Mouse (Mus musculus): ENCODE data around the gene Dpy19l3.

The Dpy19l3 gene

DNA sequence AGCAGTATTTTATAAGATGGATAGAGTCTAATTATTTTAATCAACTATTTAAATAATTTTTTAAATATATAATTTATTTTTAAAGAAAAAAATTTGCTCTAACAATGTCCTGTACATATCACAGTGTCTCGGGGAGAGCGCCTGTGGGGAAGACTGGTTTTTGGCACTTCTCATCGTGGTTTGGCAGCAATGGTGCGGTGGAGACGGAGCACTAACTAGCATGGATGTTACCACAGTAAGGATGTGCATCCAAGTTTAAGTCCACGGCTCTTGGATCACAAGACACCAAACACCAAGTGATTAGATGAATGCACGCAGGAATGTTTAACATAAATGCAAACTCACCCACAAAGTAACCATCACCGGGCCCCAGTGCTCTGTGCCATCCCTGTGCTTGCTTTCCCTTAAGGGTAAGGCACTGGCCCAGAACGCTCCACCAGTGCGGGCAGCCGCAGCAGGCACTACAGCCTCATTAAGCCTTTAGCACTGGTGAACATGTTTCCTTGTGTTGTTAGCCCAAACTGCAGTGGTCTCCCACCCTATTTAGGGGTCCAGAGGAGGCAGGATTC lies 65.4 kb downstream of the Dpy19l3 start:
- no peak for DNase-seq (ENCODE audit: low spot score in 2 of 2)

DNA sequence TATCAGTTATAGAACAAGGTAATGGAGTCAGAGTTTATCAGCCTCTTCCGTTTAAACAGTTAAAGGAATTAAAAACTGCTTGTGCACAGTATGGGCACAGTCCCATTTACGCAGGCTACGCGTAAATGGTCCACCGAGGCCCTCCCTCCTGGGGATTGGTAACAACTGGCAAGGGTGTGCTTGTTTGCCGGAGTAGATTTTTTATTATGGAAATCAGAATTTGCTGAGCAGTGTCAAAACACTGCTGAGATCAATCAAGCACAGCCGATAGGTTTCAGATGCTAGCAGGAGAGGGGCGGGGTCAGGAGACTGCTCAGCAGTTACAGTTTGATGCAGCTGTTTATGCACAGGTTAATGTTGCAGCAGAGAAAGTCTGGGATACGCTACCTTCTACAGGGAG lies 66.0 kb downstream of the Dpy19l3 start:
- DNase-seq (ENCODE audit: low spot score in 2 of 2) = no peak

DNA sequence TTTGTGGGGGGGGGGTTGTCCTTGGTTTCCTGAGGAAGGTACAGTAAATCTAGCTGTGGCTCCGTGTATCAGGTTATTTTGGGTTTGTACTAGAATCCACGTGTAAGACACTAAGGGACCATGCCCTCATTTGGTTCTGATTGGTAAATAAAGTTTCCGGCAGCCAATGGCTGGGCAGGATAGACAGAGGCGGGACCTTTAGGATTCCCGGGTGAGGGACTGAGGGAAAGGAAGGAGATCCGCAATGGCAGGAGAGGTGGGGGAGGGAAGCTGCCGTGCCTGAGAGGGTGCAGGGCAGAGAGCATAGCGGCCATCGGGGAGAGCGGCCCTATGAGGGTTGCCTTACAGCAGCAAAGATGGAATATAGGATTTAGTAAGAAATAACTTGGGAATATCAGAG lies 67.0 kb downstream of the Dpy19l3 start:
- no peak for DNase-seq (ENCODE audit: low spot score in 2 of 2)

DNA sequence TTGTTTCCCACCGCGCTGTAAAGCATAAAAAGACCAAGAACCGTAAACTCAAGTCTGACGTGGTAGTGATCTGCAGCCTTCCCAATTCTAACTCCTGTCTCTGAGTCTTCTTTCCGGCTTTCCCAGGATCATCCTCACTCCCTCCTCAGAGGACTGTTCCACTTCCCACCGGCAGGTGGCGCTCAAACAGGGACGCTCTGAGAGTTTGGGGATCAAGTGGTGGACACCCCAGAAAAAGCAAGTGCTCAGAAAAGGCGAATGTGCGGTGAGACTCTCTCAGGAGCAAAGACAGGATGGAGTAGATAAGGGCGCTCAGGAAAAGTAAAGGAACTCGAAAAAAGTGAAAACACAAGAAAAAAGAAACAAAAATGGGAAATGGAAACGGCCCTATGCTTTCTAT lies 67.5 kb downstream of the Dpy19l3 start:
- DNase-seq (ENCODE audit: low spot score in 2 of 2) = peak; percentile 56 to 70

DNA sequence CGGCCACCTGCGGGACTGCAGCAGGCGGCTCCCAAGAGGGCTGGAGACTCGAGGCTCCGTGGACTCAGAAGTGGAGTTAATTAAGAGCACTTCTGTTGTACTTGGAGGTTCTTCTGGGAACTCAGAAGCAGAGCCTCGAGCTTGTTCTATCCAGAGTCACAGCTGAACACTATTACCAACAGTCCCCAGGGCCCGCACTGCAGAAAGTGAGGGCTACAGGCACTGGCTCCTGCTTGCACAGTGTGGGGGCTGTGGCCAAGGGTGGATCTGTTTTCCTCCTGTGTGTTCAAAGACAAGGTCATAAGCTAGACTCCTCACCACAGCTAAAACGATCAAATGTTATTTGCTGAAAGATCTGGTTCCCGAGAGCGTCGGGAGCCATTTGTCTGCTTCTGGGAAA lies 68.0 kb downstream of the Dpy19l3 start:
- DNase-seq (ENCODE audit: low spot score in 2 of 2) = no peak

DNA sequence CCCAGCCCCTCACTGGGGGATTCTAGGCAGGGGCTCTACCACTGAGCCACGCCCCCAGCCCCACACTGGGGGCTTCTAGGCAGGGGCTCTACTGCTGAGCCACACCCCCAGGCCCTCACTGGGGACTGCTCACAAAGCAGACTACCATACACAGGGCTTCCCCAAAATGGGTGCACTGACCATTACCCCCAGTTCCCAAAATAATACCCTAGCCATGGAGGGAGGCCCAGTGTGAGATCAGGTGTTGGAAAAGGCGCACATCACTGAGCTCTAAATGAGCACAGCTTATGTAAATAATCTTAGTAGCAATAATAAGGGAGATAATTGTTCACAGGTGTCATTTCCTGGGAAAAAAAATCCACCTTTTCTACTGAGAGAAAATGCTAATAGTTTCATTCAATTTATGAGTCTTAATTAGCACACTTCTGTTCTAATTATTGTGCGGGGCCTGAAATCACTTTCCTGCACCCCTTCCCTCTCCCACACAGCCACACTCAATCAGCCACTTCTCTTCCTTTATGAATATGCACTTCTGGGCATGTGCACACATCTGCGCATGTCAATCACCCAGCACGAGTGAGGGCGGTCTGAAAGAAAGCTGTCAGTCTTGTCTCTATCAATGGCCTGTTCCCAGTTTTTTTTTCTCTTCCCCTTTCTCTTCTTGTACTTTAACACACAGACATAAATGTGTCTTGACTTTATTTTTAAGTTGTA lies 70.7 kb downstream of the Dpy19l3 start:
- no peak for DNase-seq (ENCODE audit: low spot score in 2 of 2)

DNA sequence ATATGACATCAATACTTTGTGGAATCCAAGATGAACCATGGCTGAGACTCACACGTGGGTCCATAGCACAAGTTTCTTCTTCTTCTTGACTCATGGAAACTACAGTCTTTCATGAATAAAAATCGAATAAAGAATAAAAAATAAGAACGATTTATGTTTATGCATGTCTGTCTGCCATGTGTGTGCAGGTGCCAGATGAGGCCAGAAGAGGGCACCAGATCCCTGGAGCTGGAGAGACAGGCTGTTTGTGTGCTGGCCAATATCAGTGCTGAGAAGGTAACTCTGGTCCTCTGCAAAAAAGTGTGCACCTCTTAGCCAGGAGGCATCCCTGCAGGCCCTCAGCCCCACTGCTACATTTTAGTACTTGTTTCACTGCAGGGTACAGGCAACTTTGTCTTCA lies 72.7 kb downstream of the Dpy19l3 start:
- DNase-seq (ENCODE audit: low spot score in 2 of 2) = no peak

DNA sequence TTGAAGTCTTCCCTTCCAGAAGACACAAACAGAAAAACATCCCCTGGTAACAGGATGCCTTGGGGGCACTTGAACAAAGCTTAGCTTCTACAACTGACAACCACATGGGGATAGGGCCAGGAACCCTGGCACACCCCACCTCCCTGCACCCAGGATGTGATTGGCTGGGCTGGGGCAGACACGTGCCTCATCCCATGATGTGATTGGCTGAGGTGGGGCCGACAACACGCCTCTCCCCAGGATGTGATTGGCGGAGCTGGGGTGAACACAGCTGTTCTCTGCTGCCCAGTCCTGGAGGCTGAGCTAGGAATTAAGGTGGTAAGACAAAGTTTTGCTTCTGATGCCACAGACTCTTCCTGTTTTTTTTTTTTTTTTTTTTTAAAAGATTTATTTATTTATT lies 75.3 kb downstream of the Dpy19l3 start:
- no peak for DNase-seq (ENCODE audit: low spot score in 2 of 2)

DNA sequence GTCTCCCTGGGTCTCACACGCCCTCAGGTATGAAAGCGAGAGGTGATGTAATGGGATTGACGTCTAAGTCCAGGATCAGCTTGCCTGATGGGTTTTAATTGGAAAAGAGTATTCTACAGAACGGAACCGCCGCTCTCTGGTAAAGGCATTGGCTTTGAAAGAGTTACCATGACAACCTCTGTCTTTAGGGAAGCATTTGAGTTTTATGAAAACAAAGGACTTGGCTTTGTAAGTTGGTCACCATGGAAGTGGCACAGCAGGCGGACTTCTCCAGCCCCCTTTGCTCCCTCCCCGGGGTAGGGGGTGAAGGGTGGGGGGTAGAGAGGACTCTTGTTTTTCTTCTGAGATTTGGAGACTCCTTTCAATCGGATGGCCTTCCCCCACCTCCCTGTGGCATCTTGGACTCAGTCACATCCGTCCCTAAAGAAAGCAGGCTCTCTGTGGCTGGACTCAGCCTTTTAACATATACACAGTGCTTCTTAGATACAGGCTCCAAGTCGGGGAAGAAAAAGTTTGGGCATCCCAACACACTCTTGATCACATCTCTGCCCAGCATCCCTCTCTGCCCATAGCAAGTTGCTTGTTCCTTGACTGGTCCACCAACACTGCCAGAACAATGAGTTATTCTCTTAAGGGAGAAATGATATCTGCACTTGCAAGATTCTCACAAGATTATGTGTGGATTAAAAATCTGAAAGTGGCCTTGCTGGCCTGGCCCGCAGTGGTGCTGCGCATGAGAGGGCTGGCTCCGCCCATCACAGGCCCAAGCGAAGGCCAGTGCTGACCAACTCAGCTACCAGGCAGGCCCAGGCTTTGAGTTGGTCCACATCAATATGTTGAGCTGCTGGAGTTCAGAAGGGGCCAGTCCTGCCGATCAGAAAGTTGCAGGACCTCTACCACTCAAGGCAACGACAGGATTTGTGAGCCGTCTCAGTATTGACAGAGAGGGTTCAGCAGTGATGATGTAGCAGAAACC lies 85.9 kb downstream of the Dpy19l3 start:
- no peak for DNase-seq (ENCODE audit: low spot score in 2 of 2)

DNA sequence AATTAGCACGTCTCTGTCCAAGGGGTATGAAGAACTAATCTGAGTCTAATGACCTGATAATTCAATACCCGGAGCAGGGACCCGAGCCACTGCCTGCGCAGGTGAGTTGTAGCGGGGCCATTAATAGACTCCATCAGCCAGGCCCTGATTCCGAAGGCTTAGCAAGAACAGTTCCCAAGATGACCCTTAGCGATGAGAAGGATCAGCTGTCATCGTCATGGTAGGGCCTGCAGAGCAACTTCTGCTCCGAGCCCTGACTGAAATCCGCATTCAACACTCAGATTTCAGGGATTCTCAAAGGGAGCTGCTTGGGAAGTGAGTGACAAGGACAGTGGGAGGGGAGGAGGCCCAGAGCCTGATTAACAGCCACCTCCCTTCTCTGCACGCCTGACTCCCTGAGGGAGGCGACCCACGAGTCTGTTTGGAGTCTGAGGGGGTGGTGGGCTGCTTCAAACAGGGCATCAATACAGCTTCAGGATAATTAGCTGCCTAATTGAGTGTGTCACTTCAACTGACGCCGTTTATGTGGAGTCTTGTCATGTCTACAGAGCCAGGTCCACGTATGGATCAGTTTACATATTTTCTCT lies 90.4 kb downstream of the Dpy19l3 start:
- no peak for DNase-seq (ENCODE audit: low spot score in 2 of 2)

DNA sequence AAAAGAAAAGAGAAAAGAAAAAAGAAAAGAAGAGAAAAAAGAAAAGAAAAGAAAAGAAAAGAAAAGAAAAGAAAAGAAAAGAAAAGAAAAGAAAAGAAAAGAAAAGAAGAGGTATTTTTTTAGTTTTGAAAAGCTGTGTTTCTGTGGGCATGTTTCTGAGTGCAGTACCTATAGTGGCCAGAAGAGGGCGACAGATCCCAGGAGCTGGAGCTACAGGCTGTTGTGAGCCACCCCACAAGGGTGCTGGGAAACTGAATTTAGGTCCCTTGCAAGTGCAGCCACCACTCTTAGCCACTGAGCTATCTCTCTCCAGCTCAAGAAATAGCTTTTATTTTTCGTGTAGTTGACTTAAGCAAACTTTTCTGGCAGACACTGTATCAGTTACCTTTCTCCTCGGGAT lies 95.1 kb downstream of the Dpy19l3 start:
- no peak for DNase-seq (ENCODE audit: low spot score in 2 of 2)

DNA sequence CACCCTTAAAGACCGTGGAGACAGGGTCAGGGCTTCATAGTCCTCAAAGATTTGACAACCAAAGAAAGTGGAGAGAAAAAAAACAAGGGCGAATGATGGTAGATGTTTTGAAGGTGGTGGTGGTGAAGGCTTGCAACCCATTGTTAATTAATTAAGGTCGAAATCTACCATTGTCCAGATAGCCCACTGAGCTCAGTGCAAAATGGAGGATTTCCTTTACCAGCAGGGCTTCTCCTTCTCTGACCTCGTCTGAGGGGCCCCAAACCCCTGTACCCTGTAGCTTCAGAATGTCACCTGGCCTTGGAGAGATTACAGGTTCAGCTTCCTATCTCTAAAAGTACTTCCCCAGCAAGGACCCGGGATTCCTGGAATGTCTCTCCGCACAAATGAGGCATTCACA lies 96.4 kb downstream of the Dpy19l3 start:
- no peak for DNase-seq (ENCODE audit: low spot score in 2 of 2)

DNA sequence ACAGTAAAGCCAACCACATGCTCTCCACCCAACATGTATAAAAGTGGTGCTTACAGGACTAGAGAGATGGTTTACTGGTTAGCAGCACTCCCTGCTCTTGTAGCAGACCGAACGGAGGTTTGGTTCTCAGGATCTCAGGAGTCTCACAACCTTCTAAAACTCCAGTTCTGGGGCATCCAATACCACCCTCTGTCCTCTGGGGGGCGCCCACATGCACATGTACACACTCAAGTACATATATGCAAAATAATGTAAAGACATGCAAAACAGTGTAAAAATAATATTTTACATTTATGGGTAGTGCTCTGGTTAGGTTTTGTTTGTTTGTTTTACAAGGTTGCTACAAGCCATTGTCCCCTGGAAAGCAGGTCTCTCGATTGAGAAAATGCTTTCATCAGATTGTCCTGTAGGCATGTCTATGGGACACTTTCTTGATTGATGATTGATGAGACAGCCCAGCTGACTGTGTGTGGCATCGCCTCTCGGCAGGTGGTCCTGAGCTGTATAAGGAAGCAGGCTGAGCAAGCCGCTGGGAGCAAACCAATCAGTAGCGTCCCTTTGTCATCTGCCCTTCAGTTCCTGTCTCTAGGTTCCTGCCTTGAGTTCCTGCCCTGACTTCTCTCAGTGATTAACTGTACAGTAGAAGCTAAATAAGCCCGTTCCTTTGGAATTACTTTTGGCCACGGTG lies 102.5 kb downstream of the Dpy19l3 start:
- DNase-seq (ENCODE audit: low spot score in 2 of 2) = no peak

DNA sequence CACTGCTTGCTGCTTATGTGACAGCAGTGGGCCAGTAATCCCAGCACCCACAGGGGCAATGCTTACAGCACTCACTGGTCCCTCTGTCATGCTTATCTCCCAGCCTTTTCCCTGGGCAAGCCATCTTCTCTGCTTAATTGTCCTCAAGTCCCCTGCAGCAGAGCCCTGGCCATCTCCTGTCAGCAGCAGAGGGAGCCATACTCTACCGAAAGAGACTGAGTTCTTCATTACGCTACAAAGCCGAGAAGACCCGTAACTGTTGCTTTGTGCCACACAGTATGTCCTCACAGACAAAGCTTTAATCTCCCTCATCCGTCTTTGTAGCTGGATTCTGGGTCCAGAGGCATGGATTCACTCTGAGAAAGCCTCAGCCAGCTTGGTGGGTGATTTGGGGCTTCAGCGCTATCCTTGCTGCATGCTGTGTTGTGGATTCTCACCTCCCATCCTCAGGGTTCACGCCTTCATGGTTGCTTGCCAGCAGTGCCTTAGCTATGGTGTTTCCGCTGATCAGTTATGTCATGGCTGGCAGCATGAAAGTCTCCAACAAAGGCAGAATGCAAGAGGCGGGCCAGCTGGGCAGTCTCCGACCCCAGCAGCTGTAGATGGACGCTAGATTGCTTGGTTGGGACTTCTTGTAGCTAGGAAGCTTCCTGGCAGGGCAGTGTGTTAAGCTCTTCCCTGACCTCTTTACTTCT lies 103.4 kb downstream of the Dpy19l3 start:
- peak; percentile 71 for DNase-seq (ENCODE audit: low spot score in 2 of 2)

DNA sequence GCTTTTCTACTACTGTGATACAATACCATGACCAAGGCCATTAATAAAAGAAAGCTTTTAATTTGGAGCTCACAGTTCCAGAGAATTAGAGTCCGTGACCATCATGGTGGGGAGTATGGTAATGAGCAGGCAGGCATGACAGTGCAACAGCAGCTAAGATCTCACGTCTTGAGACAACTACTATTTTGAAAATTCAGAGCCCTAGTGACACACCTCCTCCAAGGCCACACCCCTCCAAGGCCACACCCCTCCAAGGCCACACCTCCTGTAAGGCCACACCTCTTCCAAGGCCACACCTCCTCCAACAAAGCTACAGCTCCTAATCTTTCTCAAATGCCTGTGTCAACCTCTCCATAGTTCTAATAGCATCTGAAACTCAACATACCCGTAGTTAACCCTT lies 105.2 kb downstream of the Dpy19l3 start:
- no peak for DNase-seq (ENCODE audit: low spot score in 2 of 2)

DNA sequence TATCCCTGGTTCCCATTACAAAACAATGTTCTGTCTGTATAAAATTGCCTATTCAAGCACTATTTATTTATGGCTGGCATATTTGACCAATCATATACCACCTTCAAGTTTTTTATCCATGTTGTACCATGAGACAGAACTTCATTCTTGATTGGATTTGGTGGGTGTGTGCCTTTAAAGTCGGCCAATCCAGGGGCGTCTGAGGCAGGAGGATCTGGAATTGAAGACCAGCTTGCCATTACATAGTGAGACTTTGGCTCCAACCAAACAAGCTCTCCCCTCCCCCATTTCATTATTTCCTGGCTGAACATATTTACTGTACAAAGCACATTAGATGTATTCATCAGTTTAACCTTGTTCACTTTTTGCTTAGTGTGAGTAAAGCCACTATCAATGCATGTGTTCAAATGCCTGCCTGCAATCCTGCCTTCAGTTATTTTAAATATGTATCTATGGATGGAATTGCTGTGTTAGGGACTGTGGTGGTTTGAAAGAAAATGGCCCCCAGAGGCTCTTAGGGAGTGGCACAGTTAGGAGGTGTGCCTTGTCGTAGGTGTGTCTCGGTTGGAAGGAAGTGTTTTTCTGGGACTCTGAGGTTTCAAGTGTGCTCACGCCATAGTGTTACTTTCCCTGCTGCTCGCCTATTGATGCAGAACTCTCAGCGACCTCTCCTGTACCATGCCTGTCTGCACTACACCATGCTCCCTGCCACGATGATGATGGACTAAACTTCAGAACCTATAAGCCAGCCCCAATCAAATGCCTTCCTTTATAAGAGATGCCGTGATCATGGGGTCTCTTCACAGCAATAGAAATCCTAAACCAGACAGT lies 105.8 kb downstream of the Dpy19l3 start:
- no peak for DNase-seq (ENCODE audit: low spot score in 2 of 2)

DNA sequence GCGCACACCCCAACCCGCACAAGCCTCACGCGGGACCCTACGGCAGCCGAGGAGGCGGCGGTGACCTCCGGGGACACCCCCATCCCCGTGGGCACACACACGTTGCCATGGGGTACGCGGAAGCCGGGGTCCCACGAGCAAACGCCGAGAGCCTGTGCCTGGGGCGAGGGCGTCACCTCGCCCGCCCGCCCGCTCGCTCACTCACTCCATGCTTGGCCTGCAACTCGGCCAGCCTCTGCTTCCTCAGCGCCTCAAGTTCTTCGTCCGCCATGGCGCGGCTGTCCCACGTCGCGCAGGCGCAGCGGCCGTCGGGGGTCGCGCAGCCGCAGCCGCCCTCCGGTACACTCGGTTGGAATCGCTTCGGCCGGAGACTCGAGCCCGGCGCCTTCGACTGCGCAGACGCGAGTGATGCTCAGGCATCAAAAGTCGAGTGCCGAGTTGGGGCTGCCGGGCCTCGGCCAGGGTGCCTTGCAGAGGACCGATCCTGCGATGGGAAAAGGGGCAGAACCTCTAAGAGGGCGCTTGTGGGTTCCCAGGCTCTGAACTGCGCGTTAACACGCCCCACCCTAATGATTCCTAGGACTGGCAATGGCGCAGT lies 107.1 kb downstream of the Dpy19l3 start, which contains the start of gene Pdcd5:
Pdcd5 (minus strand) TSS at position 421 of the 598 bp plus-strand sequence.
- peak; percentile 98 to 99 for DNase-seq (ENCODE audit: low spot score in 2 of 2)

DNA sequence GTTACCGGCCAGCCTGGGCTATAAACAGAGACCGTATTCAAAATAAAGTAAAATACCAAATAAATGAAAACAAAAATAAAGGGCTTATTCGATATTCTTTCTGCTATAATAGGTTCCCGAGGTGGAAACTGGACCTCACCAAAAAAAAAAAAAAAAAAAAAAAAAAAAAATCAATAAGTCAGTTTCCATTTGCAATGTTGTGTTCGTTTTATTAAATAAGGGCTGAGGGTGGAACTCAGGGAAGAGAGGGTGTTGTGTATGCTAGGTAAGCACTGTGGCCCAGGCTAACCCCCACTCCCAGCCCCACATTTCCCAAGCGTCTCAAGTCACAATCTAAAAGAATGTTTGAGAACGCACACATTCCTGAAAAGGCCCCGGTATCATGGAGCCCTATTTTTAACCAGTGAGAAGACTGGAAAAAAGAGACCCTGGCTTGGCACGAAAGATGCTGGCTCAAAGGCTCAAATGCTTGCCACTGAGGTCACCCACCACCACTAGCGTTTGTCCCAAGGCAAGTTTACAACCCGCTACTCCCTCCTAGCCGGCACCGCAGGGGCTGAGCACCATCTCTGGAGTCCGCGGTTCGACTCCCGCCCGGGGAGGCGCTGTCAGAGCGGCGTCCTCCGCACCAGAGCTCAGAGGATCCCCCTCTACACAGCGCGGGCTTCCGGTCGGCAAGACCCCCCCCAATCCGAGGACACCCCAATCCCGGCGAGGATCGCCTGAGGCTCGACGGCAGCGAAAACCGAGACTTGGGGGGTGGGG lies 107.8 kb downstream of the Dpy19l3 start:
- DNase-seq (ENCODE audit: low spot score in 2 of 2) = peak in 1 of 2 experiments; percentile 16

DNA sequence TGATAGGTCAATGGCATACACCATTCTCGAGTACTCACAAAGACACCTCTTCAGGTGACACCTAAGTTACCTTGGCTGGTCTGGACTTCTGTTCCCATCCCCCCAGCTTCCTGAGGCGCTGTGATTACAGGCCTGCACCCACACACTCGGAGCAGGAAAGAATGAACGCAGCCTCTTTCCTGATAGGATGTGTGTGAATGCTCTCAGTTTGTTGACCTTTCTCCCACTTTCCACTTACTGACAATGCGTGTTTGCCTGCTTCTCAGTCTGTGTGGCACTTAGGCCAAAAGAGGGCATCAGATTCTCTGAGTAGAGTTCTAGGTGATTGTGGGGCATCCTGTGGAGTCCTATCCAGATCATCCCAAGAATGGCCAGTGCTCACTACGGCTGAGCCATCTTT lies 114.2 kb downstream of the Dpy19l3 start:
- DNase-seq (ENCODE audit: low spot score in 2 of 2) = no peak

Data from right cerebral cortex, adult 2 months (tissue).